8 mouse cellular contexts compared by ENCODE assay signal in genomic region chr7:141475805-141476158, GRCm38 (mm10). TPM values are rescaled to one million over a fixed set of nuclear protein-coding genes. Genes with fewer than 3 reads are reported as not detected.
A peak's percentile ranks its signal among the peaks of the same experiment; 100 is the strongest.
DNase-seq lines count a peak whose midpoint lies in the region; ATAC-seq and TF ChIP-seq lines count a peak whose summit lies in the region.

No protein-coding gene starts in this region.

- in situ Hi-C loops in ES-E14 (cut with MboI; ENCODE audit: low sequenced_read_pairs in 2 of 2, unreplicated experiment in 2 of 2), result no loop called here

- peak overlapping the region; percentile 81 to 86 for H3K4me3 ChIP-seq in heart, embryonic 14.5 days (ENCODE audit: control insufficient read depth in 1 of 2, insufficient read depth in 1 of 2, low read depth in 1 of 2, low read length in 2 of 2)
- H3K4me3 ChIP-seq in ES-E14 (ENCODE audit: insufficient read depth in 1 of 2, low read depth in 1 of 2, low read length in 2 of 2, poor library complexity in 1 of 2, severe bottlenecking in 1 of 2), result peak overlapping the region; percentile 88 to 98
- peak overlapping the region; percentile 69 for H3K4me3 ChIP-seq in forebrain, postnatal 0 days (ENCODE audit: low read depth, low read length)
- H3K4me3 ChIP-seq in lung, postnatal 0 days (ENCODE audit: low read depth, low read length), result peak overlapping the region; percentile 68

- peaks cover 32 to 45% of the 10 kb centered on the region in 2 experiments for H3K4me1 ChIP-seq in heart, embryonic 14.5 days (ENCODE audit: control insufficient read depth in 2 of 2, insufficient read depth in 2 of 2, low read length in 2 of 2)
- peaks cover 0 to 11% of the 10 kb centered on the region in 2 experiments; a peak in 2 of 4 replicates for H3K4me1 ChIP-seq in ES-E14 (ENCODE audit: control insufficient read depth in 2 of 2, insufficient read depth in 2 of 2, low read length in 2 of 2, poor library complexity in 1 of 2)
- H3K4me1 ChIP-seq in forebrain, postnatal 0 days (ENCODE audit: insufficient read depth), result peaks cover 9% of the 10 kb centered on the region
- peaks cover 26% of the 10 kb centered on the region for H3K4me1 ChIP-seq in lung, postnatal 0 days (ENCODE audit: insufficient read depth, low read depth, low read length)

- no peak for DNase-seq in heart, postnatal 14 days
- DNase-seq in ES-E14 (ENCODE audit: low read depth, low spot score), result no peak
- no peak for DNase-seq in forebrain, postnatal 0 days
- peak; percentile 58 for DNase-seq in lung, postnatal 0 days (ENCODE audit: low spot score)
- no peak for DNase-seq in retina, embryonic 14.5 days (ENCODE audit: low spot score)
- no peak for DNase-seq in adrenal gland, adult 8-10 months
- no peak for DNase-seq in thymus, postnatal 0 days (ENCODE audit: low spot score)

- H3K4me2 ChIP-seq in heart, embryonic 14.5 days (ENCODE audit: low read length), result peak overlapping the region; percentile 97
- H3K4me2 ChIP-seq in forebrain, postnatal 0 days (ENCODE audit: low read depth), result peak overlapping the region; percentile 71
- H3K4me2 ChIP-seq in lung, postnatal 0 days (replicated peaks; ENCODE audit: low read depth, low read length), result peak overlapping the region; percentile 94

- H3K9ac ChIP-seq in heart, embryonic 14.5 days (ENCODE audit: low read length), result peak overlapping the region; percentile 86
- peak overlapping the region; percentile 89 for H3K9ac ChIP-seq in ES-E14 (ENCODE audit: insufficient read depth, low read depth, low read length, poor library complexity, severe bottlenecking)
- H3K9ac ChIP-seq in forebrain, postnatal 0 days, result peak overlapping the region; percentile 91
- H3K9ac ChIP-seq in lung, postnatal 0 days (replicated peaks; ENCODE audit: low read depth), result peak overlapping the region; percentile 77

- no peaks in the 10 kb centered on the region for H3K9me3 ChIP-seq in heart, embryonic 14.5 days (ENCODE audit: control insufficient read depth, low read length)
- H3K9me3 ChIP-seq in ES-E14 (ENCODE audit: control insufficient read depth, insufficient read depth, low read depth, low read length), result no peaks in the 10 kb centered on the region
- H3K9me3 ChIP-seq in forebrain, postnatal 0 days (ENCODE audit: low read length), result no peaks in the 10 kb centered on the region
- no peaks in the 10 kb centered on the region for H3K9me3 ChIP-seq in lung, postnatal 0 days (ENCODE audit: low read length)

- peaks cover 22% of the 10 kb centered on the region for H3K36me3 ChIP-seq in heart, embryonic 14.5 days (ENCODE audit: control insufficient read depth, insufficient read depth, low read length)
- H3K36me3 ChIP-seq in ES-E14 (ENCODE audit: control insufficient read depth, insufficient read depth, low read length, poor library complexity, severe bottlenecking), result peaks cover 13% of the 10 kb centered on the region
- peaks cover 11% of the 10 kb centered on the region for H3K36me3 ChIP-seq in forebrain, postnatal 0 days (ENCODE audit: insufficient read depth)
- H3K36me3 ChIP-seq in lung, postnatal 0 days (ENCODE audit: insufficient read depth, low read length), result peaks cover 11% of the 10 kb centered on the region

- WGBS in heart, embryonic 14.5 days, result 0% methylated on average over 12 of the region's 12 CpGs
- WGBS in forebrain, postnatal 0 days, result 2% methylated on average over 12 of the region's 12 CpGs
- WGBS in lung, postnatal 0 days, result under 1% methylated on average over 12 of the region's 12 CpGs

- TF ChIP-seq CTCF in forebrain, postnatal 0 days (IDR thresholded peaks at IDR 0.05; ENCODE audit: low read depth), result no peak
- TF ChIP-seq CTCF in lung, postnatal 0 days (IDR thresholded peaks at IDR 0.05), result no peak

- peak overlapping the region; percentile 95 to 98 for H3K27ac ChIP-seq in heart, embryonic 14.5 days (replicated peaks in 1 of 2; ENCODE audit: control insufficient read depth in 1 of 2, insufficient read depth in 1 of 2, low read depth in 2 of 2, low read length in 2 of 2)
- H3K27ac ChIP-seq in ES-E14 (ENCODE audit: insufficient read depth, low read depth, low read length, poor library complexity, severe bottlenecking), result no peak overlapping the region
- H3K27ac ChIP-seq in forebrain, postnatal 0 days (ENCODE audit: low read depth, low read length), result peak overlapping the region; percentile 29; the same call in 1 of the 2 replicates
- H3K27ac ChIP-seq in lung, postnatal 0 days (ENCODE audit: low read length), result peak overlapping the region; percentile 98

- TF ChIP-seq EP300 in lung, postnatal 0 days (IDR thresholded peaks at IDR 0.05), result no peak

- no peaks in the 10 kb centered on the region for H3K27me3 ChIP-seq in heart, embryonic 14.5 days (ENCODE audit: control insufficient read depth, insufficient read depth, low read length)
- H3K27me3 ChIP-seq in forebrain, postnatal 0 days (ENCODE audit: insufficient read depth, low read length), result no peaks in the 10 kb centered on the region; the same call in 1 of the 2 replicates
- no peaks in the 10 kb centered on the region for H3K27me3 ChIP-seq in lung, postnatal 0 days (replicated peaks; ENCODE audit: insufficient read depth, low read length)

- intact Hi-C loops in heart, postnatal 14 days (cut with DNase I), result no loop called here

- ATAC-seq in heart, embryonic 14.5 days (ENCODE audit: insufficient number of reproducible peaks, insufficient read depth, low FRiP score, low read depth), result no peak
- no peak for ATAC-seq in forebrain, postnatal 0 days
- no peak for ATAC-seq in lung, postnatal 0 days

TF ChIP-seq in ES-E14, 5 proteins besides CTCF, POLR2A, EP300 and RAD21:
- TF ChIP-seq ZC3H11A (IDR thresholded peaks at IDR 0.05; ENCODE audit: borderline replicate concordance, low read depth, low read length) (no peak), ZNF384 (IDR thresholded peaks at IDR 0.05; ENCODE audit: low read depth, low read length) (no peak), MAFK (IDR thresholded peaks at IDR 0.05; ENCODE audit: insufficient read depth, low read depth, low read length) (no peak), CHD2 (IDR thresholded peaks at IDR 0.05; ENCODE audit: low read depth, low read length) (no peak), HCFC1 (IDR thresholded peaks at IDR 0.05; ENCODE audit: borderline replicate concordance, insufficient read depth, low read length) (no peak)

RNA-seq across cellular contexts. Expression of gene Tspan4, which starts 0.7 kb away (rescaled TPM):
- 61.5 and 65.0 TPM in 2 replicates for polyA plus RNA-seq in heart, embryonic 14.5 days (2014; fragmentation: Nextera tagmentation; extraction: Ambion mirVana)
- 10 to 100 TPM; 24.0 to 31.2 TPM for total RNA-seq in heart, postnatal 14 days (2021)
- total RNA-seq in ES-E14 (2012; rRNA removed), result 75.9 and 98.8 TPM in 2 replicates
- total RNA-seq in forebrain, postnatal 0 days (2014; rRNA removed), result 52.5 and 79.6 TPM in 2 replicates
- polyA plus RNA-seq in forebrain, postnatal 0 days (2015; fragmentation: Nextera tagmentation; extraction: Ambion mirVana), result 54.9 and 57.9 TPM in 2 replicates
- 100 and 107 TPM in 2 replicates for polyA plus RNA-seq in lung, postnatal 0 days (2015; fragmentation: Nextera tagmentation; extraction: Ambion mirVana)
- 100 to 1,000 TPM in 2 of 4 experiments, 10 to 100 TPM in 2; 89.1 to 191 (median 124) TPM for total RNA-seq in adrenal gland, adult 8-10 months (2022)
- 24.7 and 28.5 TPM in 2 replicates for polyA plus RNA-seq in thymus, postnatal 0 days (2015; fragmentation: Nextera tagmentation; extraction: Ambion mirVana)

RNA-seq across cellular contexts. Expression of gene Polr2l, which starts 0.8 kb away (rescaled TPM):
- 73.2 and 78.0 TPM in 2 replicates for polyA plus RNA-seq in heart, embryonic 14.5 days (2014; fragmentation: Nextera tagmentation; extraction: Ambion mirVana)
- total RNA-seq in heart, postnatal 14 days (2021), result 10 to 100 TPM; 69.8 to 71.4 TPM
- 110 and 120 TPM in 2 replicates for total RNA-seq in ES-E14 (2012; rRNA removed)
- total RNA-seq in forebrain, postnatal 0 days (2014; rRNA removed), result 21.1 and 24.6 TPM in 2 replicates
- 73.2 and 74.8 TPM in 2 replicates for polyA plus RNA-seq in forebrain, postnatal 0 days (2015; fragmentation: Nextera tagmentation; extraction: Ambion mirVana)
- polyA plus RNA-seq in lung, postnatal 0 days (2015; fragmentation: Nextera tagmentation; extraction: Ambion mirVana), result 48.0 and 50.5 TPM in 2 replicates
- total RNA-seq in adrenal gland, adult 8-10 months (2022), result 100 to 1,000 TPM in 3 of 4 experiments, 10 to 100 TPM in 1; 99.4 to 147 (median 129) TPM
- polyA plus RNA-seq in thymus, postnatal 0 days (2015; fragmentation: Nextera tagmentation; extraction: Ambion mirVana), result 73.5 and 85.3 TPM in 2 replicates

RNA-seq across cellular contexts. Expression of gene Cd151, which starts 8.6 kb away (rescaled TPM):
- polyA plus RNA-seq in heart, embryonic 14.5 days (2014; fragmentation: Nextera tagmentation; extraction: Ambion mirVana), result 77.5 and 115 TPM in 2 replicates
- total RNA-seq in heart, postnatal 14 days (2021), result 100 to 1,000 TPM; 258 to 268 TPM
- total RNA-seq in ES-E14 (2012; rRNA removed), result 238 and 257 TPM in 2 replicates
- 55.8 and 62.4 TPM in 2 replicates for total RNA-seq in forebrain, postnatal 0 days (2014; rRNA removed)
- 12.4 and 18.7 TPM in 2 replicates for polyA plus RNA-seq in forebrain, postnatal 0 days (2015; fragmentation: Nextera tagmentation; extraction: Ambion mirVana)
- 45.1 and 49.6 TPM in 2 replicates for polyA plus RNA-seq in lung, postnatal 0 days (2015; fragmentation: Nextera tagmentation; extraction: Ambion mirVana)
- 100 to 1,000 TPM; 323 to 455 (median 409) TPM for total RNA-seq in adrenal gland, adult 8-10 months (2022)
- polyA plus RNA-seq in thymus, postnatal 0 days (2015; fragmentation: Nextera tagmentation; extraction: Ambion mirVana), result 11.7 and 13.0 TPM in 2 replicates

RNA-seq across cellular contexts. Expression of gene Cracr2b, which starts 14.9 kb away (rescaled TPM):
- polyA plus RNA-seq in heart, embryonic 14.5 days (2014; fragmentation: Nextera tagmentation; extraction: Ambion mirVana), result 20.4 and 25.6 TPM in 2 replicates
- 10 to 100 TPM; 25.2 to 27.9 TPM for total RNA-seq in heart, postnatal 14 days (2021)
- total RNA-seq in ES-E14 (2012; rRNA removed), result 5.8 and 11.7 TPM in 2 replicates
- total RNA-seq in forebrain, postnatal 0 days (2014; rRNA removed), result 4.5 and 7.2 TPM in 2 replicates
- 5.2 and 6.7 TPM in 2 replicates for polyA plus RNA-seq in forebrain, postnatal 0 days (2015; fragmentation: Nextera tagmentation; extraction: Ambion mirVana)
- polyA plus RNA-seq in lung, postnatal 0 days (2015; fragmentation: Nextera tagmentation; extraction: Ambion mirVana), result 74.9 and 82.0 TPM in 2 replicates
- 10 to 100 TPM; 11.7 to 21.1 (median 18.7) TPM for total RNA-seq in adrenal gland, adult 8-10 months (2022)
- polyA plus RNA-seq in thymus, postnatal 0 days (2015; fragmentation: Nextera tagmentation; extraction: Ambion mirVana), result 6.1 and 8.9 TPM in 2 replicates

RNA-seq across cellular contexts. Expression of gene Pnpla2, which starts 20.8 kb away (rescaled TPM):
- polyA plus RNA-seq in heart, embryonic 14.5 days (2014; fragmentation: Nextera tagmentation; extraction: Ambion mirVana), result 48.7 and 49.0 TPM in 2 replicates
- 100 to 1,000 TPM; 351 to 430 TPM for total RNA-seq in heart, postnatal 14 days (2021)
- 10.7 and 12.7 TPM in 2 replicates for total RNA-seq in ES-E14 (2012; rRNA removed)
- total RNA-seq in forebrain, postnatal 0 days (2014; rRNA removed), result 6.2 and 7.7 TPM in 2 replicates
- polyA plus RNA-seq in forebrain, postnatal 0 days (2015; fragmentation: Nextera tagmentation; extraction: Ambion mirVana), result 18.3 and 22.4 TPM in 2 replicates
- polyA plus RNA-seq in lung, postnatal 0 days (2015; fragmentation: Nextera tagmentation; extraction: Ambion mirVana), result 96.0 and 116 TPM in 2 replicates
- total RNA-seq in adrenal gland, adult 8-10 months (2022), result 100 to 1,000 TPM; 256 to 532 (median 452) TPM
- 49.2 and 50.5 TPM in 2 replicates for polyA plus RNA-seq in thymus, postnatal 0 days (2015; fragmentation: Nextera tagmentation; extraction: Ambion mirVana)
